Mouse (Mus musculus): ENCODE measurements at regions not wholly inside any gene's neighbourhood (a gene's known extent, or its start where the extent isn't known, plus 50 kb on each side); places are given as distances from the start of the nearest gene placed in this dataset.

DNA sequence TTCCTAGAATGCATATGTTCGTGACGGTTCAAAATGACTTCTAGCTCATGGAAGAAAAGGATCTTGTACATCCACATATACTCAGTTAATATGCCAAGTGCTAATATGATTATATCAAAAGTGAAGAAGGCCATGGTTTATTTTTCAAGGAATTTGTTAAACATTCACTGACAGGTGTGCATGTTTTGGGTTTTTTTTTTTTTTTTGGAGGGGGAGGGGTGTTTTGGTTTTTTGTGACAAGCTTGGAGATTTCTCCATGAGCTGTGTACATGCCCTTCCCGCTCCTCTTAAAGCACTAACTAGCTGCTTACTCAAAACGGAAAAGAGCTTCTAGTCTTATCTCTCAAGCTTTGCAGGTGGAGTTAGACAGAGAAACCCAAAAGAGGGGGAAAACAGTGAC lies 187.1 kb upstream of the Atp2b1 start:
- Histone ChIP-seq H3K4me2 (ENCODE audit: low read depth, low read length) (no peak overlapping the region), H3K27ac (ENCODE audit: low read depth) (no peak overlapping the region), H3K27me3 (ENCODE audit: insufficient read depth, low read length) (no peaks in the 10 kb centered on the region), H3K4me3 (ENCODE audit: low read depth, low read length) (no peak overlapping the region), H3K4me1 (ENCODE audit: insufficient read depth) (no peaks in the 10 kb centered on the region), H3K9me3 (ENCODE audit: low read length) (no peaks in the 10 kb centered on the region), H3K9ac (replicated peaks) (no peak overlapping the region), H3K36me3 (replicated peaks; ENCODE audit: insufficient read depth, low read length) (no peaks in the 10 kb centered on the region)
- ATAC-seq (no peak), DNase-seq (no peak)
- TF ChIP-seq CTCF (IDR thresholded peaks at IDR 0.05; ENCODE audit: low read depth) (no peak), EP300 (IDR thresholded peaks at IDR 0.05; ENCODE audit: low read depth) (no peak)
- 65% methylated on average over 4 of the region's 4 CpGs for WGBS (ENCODE audit: insufficient replicate concordance)

GRCm38 (mm10) chr10:98728396-98729030 lies 185.7 kb upstream of the Atp2b1 start:
- no peak for DNase-seq
- WGBS (ENCODE audit: insufficient replicate concordance), result 31% methylated on average over 5 of the region's 5 CpGs
- Histone ChIP-seq H3K4me1 (ENCODE audit: insufficient read depth) (no peaks in the 10 kb centered on the region), H3K9ac (replicated peaks) (no peak overlapping the region), H3K27ac (ENCODE audit: low read depth) (no peak overlapping the region), H3K9me3 (ENCODE audit: low read length) (no peaks in the 10 kb centered on the region), H3K4me3 (ENCODE audit: low read depth, low read length) (no peak overlapping the region), H3K27me3 (ENCODE audit: insufficient read depth, low read length) (no peaks in the 10 kb centered on the region), H3K36me3 (replicated peaks; ENCODE audit: insufficient read depth, low read length) (no peaks in the 10 kb centered on the region), H3K4me2 (ENCODE audit: low read depth, low read length) (no peak overlapping the region)
- peak; percentile 55 for ATAC-seq
- TF ChIP-seq CTCF (IDR thresholded peaks at IDR 0.05; ENCODE audit: low read depth) (no peak), EP300 (IDR thresholded peaks at IDR 0.05; ENCODE audit: low read depth) (no peak; the same call in 1 of the 2 replicates)

- 79% methylated on average over 7 of the region's 7 CpGs for WGBS (ENCODE audit: insufficient replicate concordance)
- Histone ChIP-seq H3K9ac (replicated peaks) (no peak overlapping the region), H3K4me2 (ENCODE audit: low read depth, low read length) (no peak overlapping the region), H3K36me3 (replicated peaks; ENCODE audit: insufficient read depth, low read length) (no peaks in the 10 kb centered on the region), H3K4me1 (ENCODE audit: insufficient read depth) (no peaks in the 10 kb centered on the region), H3K27me3 (ENCODE audit: insufficient read depth, low read length) (no peaks in the 10 kb centered on the region), H3K9me3 (ENCODE audit: low read length) (no peaks in the 10 kb centered on the region), H3K4me3 (ENCODE audit: low read depth, low read length) (no peak overlapping the region), H3K27ac (ENCODE audit: low read depth) (no peak overlapping the region)
- ATAC-seq (no peak), DNase-seq (no peak)
- TF ChIP-seq CTCF (IDR thresholded peaks at IDR 0.05; ENCODE audit: low read depth) (no peak), EP300 (IDR thresholded peaks at IDR 0.05; ENCODE audit: low read depth) (no peak)
These were observed 180.1 kb upstream of the Atp2b1 start for GRCm38 (mm10) chr10:98733950-98734585.

- Histone ChIP-seq H3K9ac (replicated peaks) (no peak overlapping the region), H3K27me3 (ENCODE audit: insufficient read depth, low read length) (no peaks in the 10 kb centered on the region), H3K27ac (ENCODE audit: low read depth) (no peak overlapping the region), H3K4me3 (ENCODE audit: low read depth, low read length) (no peak overlapping the region), H3K4me2 (ENCODE audit: low read depth, low read length) (no peak overlapping the region), H3K4me1 (ENCODE audit: insufficient read depth) (peaks cover 10% of the 10 kb centered on the region), H3K36me3 (replicated peaks; ENCODE audit: insufficient read depth, low read length) (no peaks in the 10 kb centered on the region), H3K9me3 (ENCODE audit: low read length) (no peaks in the 10 kb centered on the region)
- no peak for ATAC-seq
- 62% methylated on average over 7 of the region's 7 CpGs for WGBS (ENCODE audit: insufficient replicate concordance)
- 0 out of 2 replicates have a peak, but pooled peaks have one; percentile 19 for TF ChIP-seq EP300 (IDR thresholded peaks at IDR 0.05; ENCODE audit: low read depth)
- no peak for TF ChIP-seq CTCF (IDR thresholded peaks at IDR 0.05; ENCODE audit: low read depth)
- DNase-seq, result no peak
These were observed 173.6 kb upstream of the Atp2b1 start for GRCm38 (mm10) chr10:98740507-98741147.

- no peak overlapping the region for H3K4me3 ChIP-seq (ENCODE audit: low read depth, low read length)
- no peak for TF ChIP-seq CTCF (IDR thresholded peaks at IDR 0.05; ENCODE audit: low read depth)
- 0 out of 2 replicates have a peak, but pooled peaks have one; percentile 8 for TF ChIP-seq EP300 (IDR thresholded peaks at IDR 0.05; ENCODE audit: low read depth)
- H3K9me3 ChIP-seq (ENCODE audit: low read length), result no peaks in the 10 kb centered on the region
- no peak overlapping the region for H3K9ac ChIP-seq (replicated peaks)
- 19% methylated on average over 5 of the region's 5 CpGs for WGBS (ENCODE audit: insufficient replicate concordance)
- no peak overlapping the region for H3K27ac ChIP-seq (ENCODE audit: low read depth)
- H3K4me1 ChIP-seq (ENCODE audit: insufficient read depth), result peaks cover 10% of the 10 kb centered on the region
- no peaks in the 10 kb centered on the region for H3K36me3 ChIP-seq (replicated peaks; ENCODE audit: insufficient read depth, low read length)
- H3K4me2 ChIP-seq (ENCODE audit: low read depth, low read length), result peak overlapping the region; percentile 16
- H3K27me3 ChIP-seq (ENCODE audit: insufficient read depth, low read length), result no peaks in the 10 kb centered on the region
- DNase-seq, result peak; percentile 35
- ATAC-seq, result peak; percentile 67
These were observed 172.8 kb upstream of the Atp2b1 start for GRCm38 (mm10) chr10:98741398-98741797.

DNA sequence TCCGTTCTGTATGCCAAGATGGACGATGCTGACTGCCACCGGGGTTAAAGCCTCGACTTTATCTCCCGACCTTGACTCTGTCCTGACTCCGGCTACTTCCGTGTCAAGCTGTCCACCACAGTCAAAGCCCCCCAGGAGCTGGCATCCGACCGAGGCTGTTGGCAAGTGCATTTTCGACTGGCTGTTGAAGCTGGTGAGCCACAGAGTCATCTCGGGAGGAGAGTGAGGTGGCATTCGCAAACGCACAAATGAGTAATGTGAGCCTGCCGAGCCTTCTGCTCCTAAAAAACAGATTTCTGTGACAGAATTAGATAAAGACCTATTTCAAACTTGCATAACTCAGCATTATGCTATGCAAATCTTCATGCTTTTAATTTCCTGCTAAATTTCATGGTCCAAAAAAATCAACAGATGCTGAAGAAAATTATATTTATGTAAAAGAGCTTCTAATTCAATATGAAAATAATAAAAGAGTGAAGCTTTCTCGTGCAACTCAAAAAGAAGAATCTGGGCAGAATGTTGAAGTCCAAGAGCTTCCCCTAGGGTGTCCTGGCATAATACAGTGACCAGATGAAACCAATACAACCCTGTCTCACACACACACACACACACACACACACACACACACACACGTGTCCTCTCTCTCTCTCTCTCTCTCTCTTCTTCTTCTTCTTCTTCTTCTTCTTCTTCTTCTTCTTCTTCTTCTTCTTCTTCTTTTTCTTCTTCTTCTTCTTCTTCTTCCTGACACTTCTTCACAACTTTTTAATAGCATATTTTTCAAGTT lies 171.2 kb upstream of the Atp2b1 start:
- H3K4me2 ChIP-seq (ENCODE audit: low read depth, low read length), result no peak overlapping the region
- no peak overlapping the region for H3K27ac ChIP-seq (ENCODE audit: low read depth)
- no peaks in the 10 kb centered on the region for H3K36me3 ChIP-seq (replicated peaks; ENCODE audit: insufficient read depth, low read length)
- H3K4me1 ChIP-seq (ENCODE audit: insufficient read depth), result peaks cover 10% of the 10 kb centered on the region
- ATAC-seq (no peak), DNase-seq (no peak)
- no peak overlapping the region for H3K4me3 ChIP-seq (ENCODE audit: low read depth, low read length)
- no peaks in the 10 kb centered on the region for H3K9me3 ChIP-seq (ENCODE audit: low read length)
- TF ChIP-seq CTCF (IDR thresholded peaks at IDR 0.05; ENCODE audit: low read depth) (no peak), EP300 (IDR thresholded peaks at IDR 0.05; ENCODE audit: low read depth) (no peak)
- no peak overlapping the region for H3K9ac ChIP-seq (replicated peaks)
- 65% methylated on average over 16 of the region's 16 CpGs for WGBS (ENCODE audit: insufficient replicate concordance)
- no peaks in the 10 kb centered on the region for H3K27me3 ChIP-seq (ENCODE audit: insufficient read depth, low read length)

Measured in liver, postnatal 0 days (tissue).